Mouse (Mus musculus): ENCODE results near the gene Nsun2.

DNA sequence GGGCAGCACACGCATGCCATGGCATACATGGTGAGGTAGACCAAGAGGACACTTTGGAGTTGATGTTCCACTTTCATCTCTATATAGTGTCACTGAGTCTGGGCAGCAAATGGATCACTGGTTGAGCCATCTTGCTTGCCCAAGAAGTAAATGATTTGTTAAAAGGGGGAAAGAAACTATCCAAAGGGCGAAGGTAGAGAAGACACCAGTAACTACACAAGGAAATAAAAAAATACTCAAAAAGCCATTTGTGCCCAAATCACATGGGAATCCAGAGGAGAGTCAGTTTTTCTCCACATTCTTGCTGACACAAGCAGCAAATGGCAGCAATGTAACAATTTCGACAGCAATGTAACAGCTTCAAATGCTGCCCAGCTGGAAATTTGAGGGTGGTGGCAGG lies 39.0 kb downstream of the Nsun2 start:
- TF ChIP-seq POLR2A (IDR thresholded peaks at IDR 0.05; ENCODE audit: low read depth, low read length), result no peak
- TF ChIP-seq CTCF (IDR thresholded peaks at IDR 0.05; ENCODE audit: borderline replicate concordance, insufficient read depth, low read length), result no peak

Measured in embryonic fibroblast, embryonic 13.5 days (primary cell).